Mouse (Mus musculus): ENCODE data around the gene Neu2. TPM values are rescaled to one million over a fixed set of nuclear protein-coding genes. Genes with fewer than 3 reads are reported as not detected.

Gene Neu2
- polyA plus RNA-seq, 2 experiments from 2014 or later = not detected

DNA sequence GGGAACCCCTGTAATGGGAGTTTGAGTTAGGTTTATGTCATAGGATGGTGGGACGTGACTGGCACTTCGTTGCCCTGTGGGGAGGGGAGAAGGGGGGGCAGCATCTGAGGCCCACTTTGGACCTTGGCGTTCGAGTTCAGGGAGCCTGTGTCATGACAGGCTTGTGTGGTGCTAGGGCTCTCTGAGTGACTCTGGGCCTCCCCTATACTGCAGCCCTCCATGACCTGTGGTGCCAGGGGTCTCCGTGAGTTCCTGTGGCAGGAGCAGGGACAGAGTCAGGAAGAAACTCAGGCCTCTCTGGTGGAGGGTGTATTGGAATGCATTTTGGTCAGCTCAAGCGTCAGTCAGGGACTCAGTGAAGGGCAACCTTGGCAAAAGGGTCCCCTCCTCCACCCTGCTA lies 111.0 kb downstream of the Neu2 start:
- no peak for ATAC-seq

DNA sequence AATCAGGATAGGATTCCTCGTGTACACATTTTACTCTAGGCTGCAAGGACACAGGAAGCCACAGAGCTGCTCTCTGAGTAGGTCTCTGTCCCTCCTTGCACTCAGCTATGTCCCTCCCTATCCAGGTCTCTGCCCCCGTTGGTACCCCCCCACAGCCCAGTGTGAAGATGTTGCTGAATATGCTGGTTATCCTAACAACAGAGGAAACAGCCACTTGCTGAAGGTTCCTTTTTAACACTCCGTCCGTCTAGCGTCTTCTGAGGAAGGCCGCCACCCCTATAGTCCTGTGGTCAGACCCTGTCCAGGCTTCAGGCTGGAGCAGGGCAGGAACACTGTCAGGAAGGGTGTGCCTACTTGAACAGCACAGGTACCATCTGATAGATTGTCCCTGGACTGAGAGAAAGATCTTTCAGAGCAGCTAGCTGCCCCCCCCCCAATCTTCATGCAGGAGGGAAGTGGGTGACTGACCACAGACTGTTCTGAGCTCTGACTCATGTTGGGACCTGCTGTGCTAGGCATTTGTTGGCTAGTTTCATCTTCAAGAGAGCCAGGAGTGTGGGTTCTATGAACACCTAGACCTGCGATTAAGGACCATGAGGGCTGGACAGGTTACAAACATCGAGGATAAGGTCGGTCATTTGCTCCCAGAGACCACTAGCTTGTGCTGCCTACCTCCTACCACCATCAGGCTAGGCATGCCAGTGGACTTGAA lies 111.6 kb downstream of the Neu2 start:
- ATAC-seq = peak; percentile 35

DNA sequence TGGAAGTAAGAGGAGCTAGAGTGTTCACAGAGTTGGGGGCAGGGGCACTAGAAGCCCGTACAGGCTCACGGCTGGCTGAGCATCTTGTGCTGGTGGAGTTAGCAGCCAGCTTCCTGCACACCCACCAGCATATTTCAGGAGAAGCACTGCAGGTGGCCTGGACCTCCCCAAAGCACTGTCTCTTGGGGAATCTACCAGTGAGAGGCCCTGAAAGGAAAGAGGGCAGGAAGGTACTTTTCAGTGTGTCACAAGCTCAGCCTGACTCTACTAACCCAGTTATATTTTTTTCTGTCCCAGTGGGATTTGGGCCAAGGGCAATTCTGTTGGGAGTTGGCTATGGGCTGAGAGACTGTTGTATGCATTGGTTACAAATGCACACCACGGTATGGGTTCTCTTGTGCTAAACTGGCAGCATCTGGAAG lies 112.2 kb downstream of the Neu2 start:
- peak; percentile 16 for ATAC-seq

DNA sequence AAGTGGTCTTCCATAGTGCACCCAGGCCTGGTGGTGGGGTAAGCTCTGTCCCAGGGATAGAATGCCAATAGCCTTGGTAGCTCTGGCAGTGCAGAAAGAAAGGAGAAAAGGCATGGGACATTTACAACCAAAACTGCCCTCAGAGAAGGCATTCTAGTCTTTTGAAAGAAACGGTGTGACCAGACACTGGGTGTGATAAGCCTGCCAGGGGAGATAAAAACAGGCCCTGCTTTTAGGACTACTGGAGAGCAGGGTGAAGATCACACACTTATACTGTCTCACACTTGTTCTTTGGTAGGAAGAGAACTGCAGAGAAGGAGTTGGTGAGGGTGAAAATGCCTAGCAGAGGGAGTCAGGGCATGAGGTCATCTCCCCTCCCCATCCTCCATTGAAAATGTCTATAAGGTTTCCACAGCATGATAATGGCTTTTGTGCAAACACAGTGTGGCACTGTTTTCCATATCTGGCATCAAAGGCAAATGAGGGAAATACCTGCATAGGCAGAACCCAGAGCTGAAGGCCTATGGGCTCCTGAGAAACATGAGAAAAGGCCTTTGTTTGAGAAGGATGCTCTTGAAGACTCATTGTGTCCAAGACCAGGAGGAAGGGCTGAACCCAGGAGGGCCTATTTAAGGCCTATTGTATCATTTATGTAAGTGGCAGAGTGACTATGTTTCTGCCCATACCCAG lies 114.4 kb downstream of the Neu2 start:
- ATAC-seq = no peak

DNA sequence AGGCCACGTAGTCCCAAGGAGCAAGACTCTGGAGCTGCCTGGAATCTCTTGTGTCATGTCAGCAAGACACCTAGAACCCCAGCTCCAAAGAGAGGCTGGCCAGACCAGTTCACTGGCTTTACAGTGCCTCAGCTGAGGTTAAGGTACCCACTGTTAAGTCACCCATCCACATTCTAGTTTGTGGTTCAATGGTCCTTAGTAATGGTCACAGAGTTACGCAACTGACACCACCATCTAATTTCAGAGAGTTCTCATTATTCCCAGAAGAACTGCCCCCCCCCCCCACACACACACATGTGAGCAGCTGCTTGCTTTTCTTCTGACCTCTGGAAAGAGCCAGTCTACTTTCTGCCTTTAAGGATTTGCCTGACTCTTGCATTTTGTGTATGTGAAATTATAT lies 115.1 kb downstream of the Neu2 start:
- ATAC-seq = no peak

DNA sequence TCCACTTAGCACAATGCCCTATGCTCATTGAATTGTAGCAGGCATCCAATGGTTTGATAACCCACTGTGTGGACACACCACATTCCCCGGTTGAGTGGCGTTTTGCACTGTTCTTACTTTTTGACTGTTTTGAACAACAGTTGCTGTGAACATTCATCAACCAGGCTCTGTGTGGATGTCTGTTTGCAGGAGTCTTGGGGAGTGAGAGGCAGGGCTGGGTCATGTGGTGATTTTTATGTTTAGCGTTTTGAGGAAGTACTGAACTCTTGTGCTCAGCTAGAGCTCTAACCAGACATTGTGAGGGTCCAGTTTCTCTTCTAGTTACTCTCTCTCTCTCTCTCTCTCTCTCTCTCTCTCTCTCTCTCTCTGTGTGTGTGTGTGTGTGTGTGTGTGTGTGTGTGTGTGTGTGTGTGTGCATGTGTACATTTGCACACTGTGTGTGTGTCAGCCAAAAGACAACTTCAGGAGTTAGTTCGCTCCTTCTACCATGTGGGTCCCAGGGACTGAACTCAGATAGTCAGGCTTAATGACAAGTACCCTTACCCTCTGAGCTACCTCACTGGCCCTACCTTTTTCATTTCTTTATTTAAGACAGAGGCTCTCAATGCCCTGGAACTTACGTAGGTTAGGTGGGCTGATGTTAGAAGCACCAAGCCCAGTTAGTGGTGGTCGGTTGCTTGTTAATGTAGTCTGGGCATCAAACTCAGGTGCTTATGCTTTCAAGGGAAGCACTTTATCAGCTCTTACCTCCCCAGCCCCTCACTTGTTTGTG lies 115.8 kb downstream of the Neu2 start:
- ATAC-seq = no peak

DNA sequence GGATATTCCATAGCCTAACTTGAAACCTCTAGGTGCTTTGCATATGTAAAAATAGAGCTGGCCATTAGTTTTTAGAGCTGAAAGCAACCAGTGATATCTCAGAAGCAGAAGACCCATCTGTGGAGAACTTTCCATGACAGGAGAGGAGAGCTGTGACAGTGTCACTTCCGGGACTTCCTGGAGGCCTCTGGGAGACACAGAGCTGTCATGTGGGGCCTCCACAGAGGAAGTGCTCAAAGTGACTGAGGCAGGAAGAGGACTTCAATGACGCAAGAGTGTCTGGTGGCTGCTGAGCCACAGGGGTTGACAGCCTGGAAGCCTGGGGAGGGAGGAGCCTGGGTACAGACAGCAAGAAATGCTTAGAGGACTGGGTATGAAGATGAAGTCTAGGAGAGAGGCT lies 116.7 kb downstream of the Neu2 start:
- peak; percentile 93 for ATAC-seq

DNA sequence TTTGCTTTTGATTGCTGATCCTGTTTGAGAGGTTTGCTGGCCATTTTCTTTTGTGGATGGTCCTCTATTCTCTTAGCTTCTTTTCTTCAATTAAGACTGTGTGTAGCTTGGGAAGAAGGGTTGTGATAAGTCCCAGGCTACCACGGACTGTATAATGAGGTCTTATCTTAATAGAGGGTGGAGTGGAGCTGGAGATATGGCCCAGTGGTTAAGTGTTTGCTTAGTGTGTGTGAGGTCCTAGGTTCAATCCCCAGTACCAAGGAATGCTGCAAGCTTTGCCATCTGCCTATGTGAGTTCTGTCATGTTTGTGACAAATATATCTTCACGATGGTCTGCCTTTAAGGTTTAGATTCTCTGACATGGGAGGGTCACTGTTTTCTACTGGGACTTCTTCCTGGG lies 118.4 kb downstream of the Neu2 start:
- ATAC-seq = no peak

DNA sequence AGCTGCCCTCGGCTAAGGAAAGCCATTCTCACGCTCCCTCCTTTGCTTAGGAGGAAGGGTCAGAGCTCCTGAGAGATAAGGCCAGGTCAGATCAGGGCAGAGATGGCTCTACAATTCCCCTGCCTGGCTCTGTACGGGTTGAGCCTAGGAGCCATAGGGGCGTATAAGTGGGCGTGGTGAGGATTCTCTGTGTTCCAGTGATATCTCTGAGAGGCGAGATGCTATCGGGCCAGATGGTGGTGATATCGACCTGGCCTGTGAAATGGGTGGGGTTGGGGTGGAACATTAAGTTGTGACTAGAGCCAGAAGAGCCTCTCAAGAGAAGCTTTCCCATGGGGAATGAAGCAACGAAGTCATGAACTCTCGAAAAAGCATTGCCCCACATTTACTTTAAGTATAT lies 121.9 kb downstream of the Neu2 start:
- no peak for ATAC-seq

DNA sequence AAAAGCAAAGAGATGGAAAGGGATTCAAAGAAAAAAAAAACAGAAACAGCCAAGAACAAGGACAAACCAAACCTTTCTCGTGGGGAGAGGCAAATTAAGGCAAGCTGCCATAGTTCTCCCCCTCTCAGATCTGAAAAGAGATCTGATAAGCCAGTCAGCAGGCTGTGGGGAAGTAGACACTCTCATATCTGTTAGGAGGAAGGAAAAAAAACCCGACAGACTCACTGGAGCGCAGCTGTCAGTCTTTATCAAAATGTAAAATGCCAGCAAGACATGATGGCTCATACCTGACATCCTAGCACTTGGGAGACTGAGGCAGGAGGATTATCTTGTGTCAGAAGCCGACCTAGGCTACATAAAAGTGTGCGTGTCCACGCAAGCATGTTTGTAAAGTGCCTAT lies 122.5 kb downstream of the Neu2 start:
- no peak for ATAC-seq

DNA sequence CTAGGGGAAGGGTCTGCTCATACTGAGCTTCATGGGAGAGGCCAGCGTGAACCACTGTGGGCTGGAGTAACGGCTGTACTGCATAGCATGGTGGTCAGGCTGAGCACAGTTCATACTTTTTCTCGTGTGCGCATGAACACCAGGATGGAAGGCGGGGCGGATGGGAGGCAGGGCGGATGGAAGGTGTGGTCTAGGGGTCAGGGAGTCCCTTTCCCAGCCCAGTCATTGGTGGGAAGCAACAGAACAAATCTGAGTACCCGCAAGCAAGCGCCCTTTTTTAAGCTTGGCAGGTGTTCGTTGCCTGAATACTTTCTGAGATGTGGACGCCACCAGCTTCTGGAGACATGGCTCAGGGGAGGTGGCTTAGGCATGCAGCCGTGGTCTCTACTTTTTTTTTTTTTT lies 127.0 kb downstream of the Neu2 start:
- ATAC-seq = peak; percentile 15

DNA sequence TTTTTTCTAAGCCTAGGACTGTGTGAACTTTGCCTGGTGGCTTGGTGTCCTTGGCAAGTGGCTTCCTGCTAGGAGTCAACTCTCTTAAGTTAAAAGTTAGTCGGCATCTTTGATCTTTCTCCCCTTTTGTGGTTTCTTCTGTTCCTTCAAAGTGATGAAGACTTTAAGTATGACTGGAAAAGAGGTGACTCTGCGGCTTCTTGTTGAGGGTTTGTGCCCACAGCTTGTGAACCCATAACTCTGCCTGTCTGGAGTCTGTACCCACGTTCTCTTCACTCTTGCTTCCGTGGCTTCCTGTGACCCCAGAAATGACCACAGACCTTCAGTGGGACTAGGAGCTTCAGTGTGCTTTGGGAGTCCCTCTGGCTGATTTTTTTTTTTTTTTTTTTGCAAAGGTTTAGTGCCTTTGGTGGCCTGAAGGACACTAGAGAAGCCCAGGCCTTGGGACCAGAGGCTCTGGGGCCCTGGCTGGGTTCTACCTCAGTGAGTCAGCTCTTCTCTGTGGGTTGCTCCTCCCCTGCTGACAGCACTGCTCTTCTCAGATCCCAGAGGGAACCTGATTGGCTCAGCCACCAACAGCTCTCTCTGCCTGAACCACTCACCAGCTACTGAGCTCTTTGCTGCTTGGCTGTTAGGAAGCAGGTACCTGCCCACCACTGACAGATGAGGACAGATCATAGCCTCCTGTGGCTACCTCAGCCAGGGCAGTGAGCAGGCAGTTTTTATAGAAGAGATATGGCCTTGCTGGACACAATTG lies 127.6 kb downstream of the Neu2 start:
- ATAC-seq = peak; percentile 64

DNA sequence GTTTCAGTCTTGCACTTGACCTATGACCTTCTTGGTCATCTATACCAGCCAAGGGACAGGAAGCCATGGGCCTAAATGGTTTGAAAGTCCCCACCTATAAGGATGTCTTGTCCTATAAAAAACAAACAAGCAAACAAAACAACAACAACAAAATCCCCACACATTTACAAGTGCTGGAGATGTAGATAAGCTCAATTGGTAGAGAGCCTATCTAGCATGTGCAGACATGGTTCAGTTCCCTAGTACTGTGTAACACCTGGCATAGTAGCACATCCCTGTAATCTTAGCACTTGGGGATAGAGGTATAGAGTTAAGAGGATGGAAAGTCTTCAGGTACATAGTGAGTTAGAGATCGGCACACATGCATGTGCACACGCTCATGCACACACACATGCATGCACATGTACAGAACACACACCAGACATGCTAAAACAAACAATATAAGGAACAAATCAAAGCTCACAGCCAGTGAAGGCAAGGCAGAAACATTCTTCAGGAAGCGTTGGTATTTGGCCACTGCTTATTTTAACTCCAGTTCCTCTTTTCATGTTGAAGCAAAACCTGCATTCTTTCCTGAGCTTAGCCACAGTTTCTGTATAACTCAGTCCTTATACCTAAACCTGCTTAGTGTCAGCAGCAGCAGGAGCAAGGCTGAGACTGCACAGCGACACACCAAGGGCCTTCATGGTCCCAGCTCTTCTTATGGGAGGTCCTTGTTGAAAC lies 128.3 kb downstream of the Neu2 start:
- no peak for ATAC-seq

DNA sequence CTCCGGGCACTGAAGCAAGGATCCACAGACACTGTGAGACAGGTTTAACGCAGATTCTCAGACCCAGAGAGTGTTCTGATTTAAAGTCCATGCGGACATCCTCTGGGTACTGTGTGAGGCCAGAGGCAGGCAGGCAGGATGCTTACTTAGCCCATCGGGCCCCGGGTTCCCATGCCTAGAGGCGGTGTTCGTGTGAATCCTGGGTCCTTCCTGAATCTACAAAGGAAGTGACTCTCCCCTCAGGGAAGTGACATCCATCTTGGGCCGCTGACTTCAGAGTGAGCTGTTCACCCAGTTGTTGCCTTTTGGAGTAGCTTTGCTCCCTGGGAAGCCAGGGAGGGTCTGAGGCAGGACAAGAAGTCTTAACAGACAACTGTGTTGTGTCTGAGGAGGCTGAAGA lies 130.0 kb downstream of the Neu2 start:
- ATAC-seq = no peak

DNA sequence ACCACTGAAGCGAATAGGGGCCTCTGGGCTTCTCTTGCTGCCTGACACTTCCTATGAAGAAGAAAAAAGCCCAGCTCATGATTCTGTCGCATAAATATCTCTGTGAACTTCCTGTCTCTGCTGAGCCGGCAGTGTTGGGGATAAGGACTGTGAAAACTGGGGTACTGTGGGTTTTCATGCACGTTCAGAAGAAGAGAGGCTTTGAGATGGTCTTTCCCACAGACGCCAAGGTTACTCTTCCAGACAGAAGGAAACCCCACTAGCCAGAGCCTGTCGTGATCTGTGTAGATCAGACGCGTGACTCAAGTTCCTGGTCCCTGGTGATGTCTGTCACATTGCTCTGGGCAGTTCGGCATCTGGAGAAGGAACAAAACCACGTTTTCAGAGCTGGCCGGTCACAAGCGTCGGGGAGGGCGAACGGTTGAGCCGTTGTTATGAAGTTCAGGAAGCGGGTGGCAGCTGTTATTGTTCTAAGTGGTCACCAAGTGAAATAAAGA lies 130.5 kb downstream of the Neu2 start:
- peak; percentile 40 for ATAC-seq

DNA sequence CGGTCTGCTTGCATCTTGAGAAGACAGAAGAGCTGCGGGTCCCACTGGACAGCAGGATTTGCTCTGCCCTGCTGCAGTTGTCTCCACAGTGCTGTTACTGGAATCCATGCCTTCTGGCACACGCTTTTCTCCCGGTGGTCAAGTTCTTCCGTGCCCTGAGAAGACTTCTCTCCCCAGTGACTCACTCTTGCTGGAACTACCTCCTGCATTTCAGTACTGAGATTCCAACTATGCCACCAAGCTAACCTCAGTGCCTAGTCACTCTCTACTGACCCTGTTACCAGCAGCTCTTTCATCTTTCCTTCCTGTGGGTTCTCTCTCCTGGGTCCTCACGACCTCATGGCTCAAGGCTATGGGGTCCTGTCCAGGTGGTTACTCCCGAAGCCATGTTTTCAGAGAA lies 133.3 kb downstream of the Neu2 start:
- no peak for ATAC-seq

DNA sequence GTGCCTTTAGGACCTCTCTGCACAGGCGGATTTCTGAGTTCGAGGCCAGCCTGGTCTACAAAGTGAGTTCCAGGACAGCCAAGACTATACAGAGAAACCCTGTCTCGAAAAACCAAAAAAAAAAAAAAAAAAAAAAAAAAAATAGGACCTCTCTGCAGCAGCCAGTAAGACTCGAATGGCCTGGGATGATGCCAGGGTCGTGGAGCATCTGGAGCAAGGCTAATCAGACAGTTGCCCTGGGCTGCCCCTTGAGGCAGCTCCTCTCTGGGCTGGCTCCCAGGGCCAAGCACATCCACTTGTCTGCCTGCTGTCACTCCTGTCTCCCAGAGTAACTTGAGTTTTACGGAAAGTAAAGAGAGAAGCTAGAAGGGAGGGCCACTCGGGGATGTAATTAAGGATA lies 135.4 kb downstream of the Neu2 start:
- ATAC-seq = no peak

DNA sequence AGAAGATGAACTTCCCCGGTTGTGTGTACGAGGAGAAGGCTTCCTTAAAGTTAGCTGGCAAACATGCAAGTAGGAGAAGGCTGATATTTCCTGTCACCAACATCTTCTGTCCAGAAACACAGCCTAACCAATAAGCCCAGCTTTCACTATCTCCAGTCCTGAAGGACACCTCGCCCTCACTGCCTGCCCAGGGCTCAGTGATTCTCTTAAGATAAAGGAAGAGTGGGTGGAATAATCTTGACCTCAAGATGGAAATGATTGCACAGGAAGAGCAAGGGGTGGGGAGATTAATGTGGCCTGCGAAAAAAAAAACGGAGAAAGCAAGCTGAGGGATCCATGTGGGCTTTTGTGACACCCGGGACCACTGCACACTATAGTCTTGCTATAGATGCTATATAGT lies 136.1 kb downstream of the Neu2 start:
- ATAC-seq = no peak

All from CD4-positive, CD25-positive, alpha-beta regulatory T cell, adult 4 months (primary cell).